Mouse (Mus musculus) lung, adult 10 weeks (tissue): ENCODE results near the gene Cd80. TPM values are rescaled to one million over a fixed set of nuclear protein-coding genes. Genes with fewer than 3 reads are reported as not detected.

Experiments used
- polyA plus RNA-seq: library from polyadenylated mRNA; stranded (reverse); fragments of 350-450 nt; fragmentation: Illumina TruSeq; extraction: RNeasy Lipid Tissue Mini Kit (QIAGEN cat#74804); gene quantifications from one replicate; pipeline ENCODE4 v1.2.3, GENCODE M21; 2014; ENCODE audit warnings: low read depth, low replicate concordance; ENCODE audit not compliant: insufficient read depth

Cd80 gene
- polyA plus RNA-seq, result 1.5 TPM

GRCm38 (mm10) chr16:38455511-38456418 lies at the start of gene Cd80:
TSS of gene Cd80 (plus strand) at chr16:38455561.

GRCm38 (mm10) chr16:38432498-38433425 lies 22.6 kb upstream of the Cd80 start, which contains the start of gene Pla1a:
TSS of gene Pla1a (minus strand) at chr16:38433145.

GRCm38 (mm10) chr16:38452442-38453202 lies 2.7 kb upstream of the Cd80 start, which contains the start of gene Adprh:
TSS of gene Adprh (minus strand) at chr16:38452703.

GRCm38 (mm10) chr16:38522129-38523084 lies 67.0 kb downstream of the Cd80 start, which contains the start of gene Timmdc1:
TSS of gene Timmdc1 (minus strand) at chr16:38522663.

Other genes with a start within 250 kb of the Cd80 start
- 0.54 TPM for gene Nr1i2, start 160.7 kb upstream of the Cd80 start, polyA plus RNA-seq
- 3.7 TPM for gene Maats1, start 113.4 kb upstream of the Cd80 start, polyA plus RNA-seq
- 288 TPM for gene Cox17, start 108.6 kb upstream of the Cd80 start, polyA plus RNA-seq
- not detected for gene Gm21987, start 108.5 kb upstream of the Cd80 start, polyA plus RNA-seq
- 11.8 TPM for gene Popdc2, start 93.4 kb upstream of the Cd80 start, polyA plus RNA-seq
- 1.6 TPM for gene Pla1a, start 22.4 kb upstream of the Cd80 start, polyA plus RNA-seq
- gene Adprh, start 2.9 kb upstream of the Cd80 start, polyA plus RNA-seq, result 25.5 TPM
- gene Timmdc1, start 67.1 kb downstream of the Cd80 start, polyA plus RNA-seq, result 11.8 TPM
- 23.5 TPM for gene Poglut1, start 94.7 kb downstream of the Cd80 start, polyA plus RNA-seq
- 24.3 TPM for gene Tmem39a, start 103.1 kb downstream of the Cd80 start, polyA plus RNA-seq